Mouse (Mus musculus) heart, embryonic 10.5 days (tissue): ENCODE data around the gene Glt8d1. TPM values are rescaled to one million over a fixed set of nuclear protein-coding genes. Genes with fewer than 3 reads are reported as not detected.

Source experiments
- DNase-seq: peaks from one replicate; pipeline ENCODE4 v3.0.0-alpha.2; 2017; ENCODE audit warnings: low spot score
- H3K27ac ChIP-seq: fragments of 300-500 bp; sonication (generic); 2 replicates; pipeline ENCODE4 v1.5.1; 2016; ENCODE audit warnings: mild to moderate bottlenecking
- H3K27me3 ChIP-seq: fragments of 300-500 bp; sonication (generic); 2 replicates; pipeline ENCODE4 v1.6.1; 2016; ENCODE audit warnings: mild to moderate bottlenecking; ENCODE audit not compliant: poor library complexity, insufficient read depth, severe bottlenecking
- H3K36me3 ChIP-seq: fragments of 300-500 bp; sonication (generic); 2 replicates; pipeline ENCODE4 v1.6.1; 2016; ENCODE audit warnings: mild to moderate bottlenecking, moderate library complexity
- H3K4me1 ChIP-seq: fragments of 300-500 bp; sonication (generic); 2 replicates; pipeline ENCODE4 v1.6.1; 2016; ENCODE audit warnings: mild to moderate bottlenecking
- H3K4me3 ChIP-seq: fragments of 300-500 bp; sonication (generic); 2 replicates; pipeline ENCODE4 v1.5.1; 2016; ENCODE audit warnings: mild to moderate bottlenecking, moderate library complexity
- H3K9me3 ChIP-seq: fragments of 300-500 bp; sonication (generic); 2 replicates; pipeline ENCODE4 v1.6.1; 2016; ENCODE audit warnings: mild to moderate bottlenecking, moderate library complexity
- WGBS: fragments of 180-500 bp; shearing (Covaris S2); methylation state at CpG from one replicate; pipeline ENCODE4 v1.1.7; 2016; 5-methylcytosine and 5-hydroxymethylcytosine counted together
- polyA plus RNA-seq: library from polyadenylated mRNA; unstranded; fragments of >200 nt; fragmentation: Nextera tagmentation; extraction: Ambion mirVana; gene quantifications from 2 replicates; pipeline ENCODE4 v1.2.1, GENCODE M21; 2016

Gene Glt8d1
- polyA plus RNA-seq, 1 experiment from 2014 or later, result 46.7 TPM

- WGBS, result 48% methylated on average over 1 of the region's 1 CpGs
- H3K36me3 ChIP-seq, result peaks cover 69% of the 10 kb centered on the region
- peaks cover 17% of the 10 kb centered on the region for H3K4me1 ChIP-seq
- H3K4me3 ChIP-seq, result no peak overlapping the region
- DNase-seq, result no peak
- H3K27ac ChIP-seq, result no peak overlapping the region
- H3K9me3 ChIP-seq, result no peaks in the 10 kb centered on the region
- no peaks in the 10 kb centered on the region for H3K27me3 ChIP-seq
Measured at GRCm38 (mm10) chr14:31016063-31016462, 14.9 kb downstream of the Glt8d1 start.

- Histone ChIP-seq H3K4me3 (peak overlapping the region; percentile 86), H3K27ac (peak overlapping the region; percentile 99), H3K27me3 (no peaks in the 10 kb centered on the region), H3K36me3 (peaks cover 62% of the 10 kb centered on the region), H3K9me3 (no peaks in the 10 kb centered on the region), H3K4me1 (peaks cover 17% of the 10 kb centered on the region)
- no peak for DNase-seq
- 0% methylated on average over 2 of the region's 2 CpGs for WGBS
Measured at GRCm38 (mm10) chr14:31017854-31018253, 16.7 kb downstream of the Glt8d1 start.

GRCm38 (mm10) chr14:31018860-31019291 lies 17.7 kb downstream of the Glt8d1 start, which contains the start of the genes Pbrm1 and Gnl3:
Pbrm1 (plus strand) TSS chr14:31019138.
Gnl3 (minus strand) TSS chr14:31019152.
- Histone ChIP-seq H3K9me3 (no peaks in the 10 kb centered on the region), H3K36me3 (peaks cover 62% of the 10 kb centered on the region), H3K4me1 (peaks cover 17% of the 10 kb centered on the region), H3K4me3 (peak within 1 kb of the TSS; percentile 86), H3K27me3 (no peaks in the 10 kb centered on the region), H3K27ac (peak within 1 kb of the TSS; percentile 99)
- peak; percentile 98 for DNase-seq
- WGBS, result under 1% methylated on average over 53 of the region's 53 CpGs

GRCm38 (mm10) chr14:31019331-31020205 lies 18.4 kb downstream of the Glt8d1 start:
- H3K9me3 ChIP-seq, result no peaks in the 10 kb centered on the region
- WGBS, result 5% methylated on average over 50 of the region's 56 CpGs
- H3K4me1 ChIP-seq, result peaks cover 17% of the 10 kb centered on the region
- H3K4me3 ChIP-seq, result peak overlapping the region; percentile 86
- H3K27me3 ChIP-seq, result no peaks in the 10 kb centered on the region
- H3K27ac ChIP-seq, result peak overlapping the region; percentile 99
- DNase-seq, result peak; percentile 88
- H3K36me3 ChIP-seq, result peaks cover 62% of the 10 kb centered on the region

GRCm38 (mm10) chr14:31022579-31022978 lies 21.4 kb downstream of the Glt8d1 start:
- H3K4me3 ChIP-seq, result no peak overlapping the region
- peaks cover 62% of the 10 kb centered on the region for H3K36me3 ChIP-seq
- H3K27me3 ChIP-seq, result no peaks in the 10 kb centered on the region
- H3K27ac ChIP-seq, result no peak overlapping the region
- no peak for DNase-seq
- WGBS, result 64% methylated on average over 1 of the region's 1 CpGs
- H3K4me1 ChIP-seq, result peaks cover 15% of the 10 kb centered on the region
- H3K9me3 ChIP-seq, result no peaks in the 10 kb centered on the region

- Histone ChIP-seq H3K9me3 (no peaks in the 10 kb centered on the region), H3K4me1 (no peaks in the 10 kb centered on the region), H3K27me3 (no peaks in the 10 kb centered on the region), H3K27ac (no peak overlapping the region), H3K4me3 (no peak overlapping the region), H3K36me3 (peaks cover 89% of the 10 kb centered on the region)
- 77% methylated on average over 3 of the region's 3 CpGs for WGBS
- DNase-seq, result no peak
Measured at GRCm38 (mm10) chr14:31025785-31026184, 24.6 kb downstream of the Glt8d1 start.

- Histone ChIP-seq H3K4me3 (no peak overlapping the region), H3K27ac (no peak overlapping the region; the same call in 1 of the 2 replicates), H3K4me1 (no peaks in the 10 kb centered on the region), H3K9me3 (no peaks in the 10 kb centered on the region), H3K36me3 (peaks cover 94% of the 10 kb centered on the region), H3K27me3 (no peaks in the 10 kb centered on the region)
- WGBS, result 86% methylated on average over 5 of the region's 5 CpGs
- no peak for DNase-seq
Measured at GRCm38 (mm10) chr14:31045296-31045695, 44.1 kb downstream of the Glt8d1 start.

GRCm38 (mm10) chr14:31045817-31046216 lies 44.6 kb downstream of the Glt8d1 start:
- no peaks in the 10 kb centered on the region for H3K27me3 ChIP-seq

More at GRCm38 (mm10) chr14:31045817-31046216, 44.6 kb downstream of the Glt8d1 start:
- no peaks in the 10 kb centered on the region for H3K9me3 ChIP-seq
- H3K36me3 ChIP-seq, result peaks cover 94% of the 10 kb centered on the region
- H3K4me3 ChIP-seq, result no peak overlapping the region
- DNase-seq, result peak; percentile 86
- 86% methylated on average over 1 of the region's 1 CpGs for WGBS
- no peaks in the 10 kb centered on the region for H3K4me1 ChIP-seq
- no peak overlapping the region for H3K27ac ChIP-seq

Other genes with a start within 250 kb of the Glt8d1 start
- gene Tmem110, start 175.8 kb upstream of the Glt8d1 start, polyA plus RNA-seq, result 18.3 and 25.1 TPM in 2 replicates
- gene Mustn1, start 122.2 kb upstream of the Glt8d1 start, polyA plus RNA-seq, result 0.90 and 0.99 TPM in 2 replicates
- 0.40 TPM in 1 of 2 replicates, not detected in the other for gene Itih4, start 114.9 kb upstream of the Glt8d1 start, polyA plus RNA-seq
- gene Itih3, start 77.6 kb upstream of the Glt8d1 start, polyA plus RNA-seq, result 0.64 and 5.0 TPM in 2 replicates
- gene Itih1, start 58.1 kb upstream of the Glt8d1 start, polyA plus RNA-seq, result 0.16 and 2.1 TPM in 2 replicates
- gene Nek4, start 50.0 kb upstream of the Glt8d1 start, polyA plus RNA-seq, result 7.3 and 13.4 TPM in 2 replicates
- gene Spcs1, start 272 bp downstream of the Glt8d1 start, polyA plus RNA-seq, result 290 and 338 TPM in 2 replicates
- 121 and 132 TPM in 2 replicates for gene Pbrm1, start 17.7 kb downstream of the Glt8d1 start, polyA plus RNA-seq
- gene Gnl3, start 17.8 kb downstream of the Glt8d1 start, polyA plus RNA-seq, result 85.5 and 133 TPM in 2 replicates
- 66.2 and 73.3 TPM in 2 replicates for gene Smim4, start 127.6 kb downstream of the Glt8d1 start, polyA plus RNA-seq
- 422 and 507 TPM in 2 replicates for gene Nt5dc2, start 129.7 kb downstream of the Glt8d1 start, polyA plus RNA-seq
- gene Stab1, start 167.2 kb downstream of the Glt8d1 start, polyA plus RNA-seq, result 28.9 and 30.2 TPM in 2 replicates
- 1,899 and 2,942 TPM in 2 replicates for gene Tnnc1, start 206.9 kb downstream of the Glt8d1 start, polyA plus RNA-seq
- 457 and 500 TPM in 2 replicates for gene Nisch, start 215.5 kb downstream of the Glt8d1 start, polyA plus RNA-seq
- gene Sema3g, start 216.5 kb downstream of the Glt8d1 start, polyA plus RNA-seq, result 0.47 and 0.54 TPM in 2 replicates
- 8.4 and 11.8 TPM in 2 replicates for gene Phf7, start 249.9 kb downstream of the Glt8d1 start, polyA plus RNA-seq